ENCODE assay signal across 9 mouse cellular contexts in genomic region chr16:85128693-85129657, GRCm38 (mm10). TPM values are rescaled to one million over a fixed set of nuclear protein-coding genes. Genes with fewer than 3 reads are reported as not detected.
DNase-seq lines count a peak whose midpoint lies in the region; ATAC-seq and TF ChIP-seq lines count a peak whose summit lies in the region.
"Had no signal": no experiment of that assay in that cellular context is flagged by ENCODE, and none has a peak within 500 bp of the region (broad histone marks: within the 10 kb centered on the region; RNA-seq: fewer than 3 reads in every experiment).

No protein-coding gene starts in this region.

- no peak for ATAC-seq in heart, embryonic 15.5 days (replicated peaks; ENCODE audit: insufficient number of reproducible peaks, insufficient read depth, low FRiP score, low read depth)
- ATAC-seq in intestine, embryonic 16.5 days, result no peak

- no peak overlapping the region for H3K4me3 ChIP-seq in heart, embryonic 15.5 days
- H3K4me3 ChIP-seq in embryonic fibroblast, embryonic 13.5 days (ENCODE audit: insufficient read depth, low read length), result peak overlapping the region; percentile 5; the same call in 1 of the 2 replicates
- H3K4me3 ChIP-seq in intestine, embryonic 16.5 days (ENCODE audit: low read length), result no peak overlapping the region

- H3K9ac ChIP-seq in heart, embryonic 15.5 days, result no peak overlapping the region
- H3K9ac ChIP-seq in intestine, embryonic 16.5 days (ENCODE audit: low read depth, low read length), result no peak overlapping the region

- no peaks in the 10 kb centered on the region for H3K27me3 ChIP-seq in heart, embryonic 15.5 days
- no peaks in the 10 kb centered on the region for H3K27me3 ChIP-seq in intestine, embryonic 16.5 days (replicated peaks; ENCODE audit: control insufficient read depth, insufficient read depth, low read length)

- no peaks in the 10 kb centered on the region for H3K9me3 ChIP-seq in heart, embryonic 15.5 days (replicated peaks)
- no peaks in the 10 kb centered on the region for H3K9me3 ChIP-seq in intestine, embryonic 16.5 days (ENCODE audit: control insufficient read depth, low read length)

- peaks cover 42% of the 10 kb centered on the region for H3K4me1 ChIP-seq in heart, embryonic 15.5 days (replicated peaks)
- peaks cover 25% of the 10 kb centered on the region for H3K4me1 ChIP-seq in embryonic fibroblast, embryonic 13.5 days (ENCODE audit: control insufficient read depth, insufficient read depth, low read length)
- H3K4me1 ChIP-seq in intestine, embryonic 16.5 days (ENCODE audit: control insufficient read depth, insufficient read depth, low read length), result peaks cover 32% of the 10 kb centered on the region

- peaks cover 5% of the 10 kb centered on the region; the same call in 1 of the 2 replicates for H3K36me3 ChIP-seq in heart, embryonic 15.5 days
- no peaks in the 10 kb centered on the region for H3K36me3 ChIP-seq in intestine, embryonic 16.5 days (ENCODE audit: control insufficient read depth, insufficient read depth, low read length)

- 0 out of 2 replicates have a peak, but pooled peaks have one; percentile 13 for TF ChIP-seq POLR2A in embryonic fibroblast, embryonic 13.5 days (IDR thresholded peaks at IDR 0.05; ENCODE audit: low read depth, low read length)

- no peak overlapping the region for H3K4me2 ChIP-seq in heart, embryonic 15.5 days
- no peak overlapping the region for H3K4me2 ChIP-seq in intestine, embryonic 16.5 days (ENCODE audit: low read depth, low read length)

- WGBS in heart, embryonic 15.5 days, result 40% methylated on average over 13 of the region's 13 CpGs
- WGBS in intestine, embryonic 16.5 days, result 38% methylated on average over 13 of the region's 13 CpGs

- peak overlapping the region; percentile 46 for H3K27ac ChIP-seq in heart, embryonic 15.5 days
- peak overlapping the region; percentile 98 for H3K27ac ChIP-seq in embryonic fibroblast, embryonic 13.5 days (ENCODE audit: insufficient read depth, low read length)
- H3K27ac ChIP-seq in intestine, embryonic 16.5 days (ENCODE audit: low read length), result 0 out of 2 replicates have a peak overlapping the region, but pooled peaks have one; percentile 17

- no peak for DNase-seq in heart, postnatal 4 days
- peak; percentile 16 for DNase-seq in R1 (ENCODE audit: low read depth, low spot score)
- DNase-seq in frontal cortex, postnatal 10 days (ENCODE audit: low spot score in 2 of 2), result no peak
- no peak for DNase-seq in thymus, postnatal 25 days
- no peak for DNase-seq in B cell, adult 2 months
- DNase-seq: adrenal gland, postnatal 25 days had no signal

- no peak for TF ChIP-seq CTCF in embryonic fibroblast, embryonic 13.5 days (IDR thresholded peaks at IDR 0.05; ENCODE audit: borderline replicate concordance, insufficient read depth, low read length)

RNA-seq across cellular contexts. Expression of gene App, which starts 44.6 kb away (rescaled TPM):
- 169 and 183 TPM in 2 replicates for polyA plus RNA-seq in heart, embryonic 15.5 days (2015; fragmentation: Nextera tagmentation; extraction: Ambion mirVana)
- total RNA-seq in heart, postnatal 4 days (2021), result 100 to 1,000 TPM; 241 to 243 TPM
- polyA plus RNA-seq in embryonic fibroblast, embryonic 13.5 days (2011; ENCODE audit: insufficient read length, low read depth, missing spikeins), result 740 and 800 TPM in 2 replicates
- 121 and 125 TPM in 2 replicates for polyA plus RNA-seq in intestine, embryonic 16.5 days (2015; fragmentation: Nextera tagmentation; extraction: Ambion mirVana)

Comparison
In these comparisons a context has a peak if more than half of its experiments do, and no peak if none do; other contexts are left out.
1. H3K27ac ChIP-seq: peak in every context shown above with its lines; median percentile 98 in embryonic fibroblast, embryonic 13.5 days; 46 in heart, embryonic 15.5 days; 17 in intestine, embryonic 16.5 days.